Mouse (Mus musculus) lung, embryonic 15.5 days (tissue): ENCODE results near the gene Fgfr2. TPM values are rescaled to one million over a fixed set of nuclear protein-coding genes. Genes with fewer than 3 reads are reported as not detected.
"Not testable (repeated sequence)": the region's sequence is repeated elsewhere in the genome, so short reads cannot be mapped to it uniquely, and the experiment has no call there.

Source experiments
- ATAC-seq: fragments of 200-750 bp; cut with Nextera tagmentation; 2 replicates; pipeline ENCODE4 v1.8.0; 2017; ENCODE audit warnings: moderate number of reproducible peaks, borderline replicate concordance; ENCODE audit not compliant: low FRiP score, low TSS enrichment; ENCODE audit errors: extremely low read depth
- H3K27ac ChIP-seq: fragments of 300-500 bp; sonication (generic); 2 replicates; pipeline ENCODE4 v1.5.1; 2015; ENCODE audit warnings: moderate library complexity, mild to moderate bottlenecking, inconsistent platforms
- H3K27me3 ChIP-seq: fragments of 300-500 bp; sonication (generic); 2 replicates; pipeline ENCODE4 v1.6.1; 2015; ENCODE audit warnings: inconsistent platforms
- H3K36me3 ChIP-seq: fragments of 300-500 bp; sonication (generic); 2 replicates; pipeline ENCODE4 v1.6.1; 2015; ENCODE audit warnings: inconsistent platforms
- H3K4me1 ChIP-seq: fragments of 300-500 bp; sonication (generic); 2 replicates; pipeline ENCODE4 v1.6.1; 2015; ENCODE audit warnings: inconsistent platforms
- H3K4me2 ChIP-seq: fragments of 300-500 bp; sonication (generic); 2 replicates; pipeline ENCODE4 v1.6.1; 2015; ENCODE audit warnings: inconsistent platforms, mild to moderate bottlenecking, moderate library complexity
- H3K4me3 ChIP-seq: fragments of 300-500 bp; sonication (generic); 2 replicates; pipeline ENCODE4 v1.5.1; 2015; ENCODE audit warnings: mild to moderate bottlenecking, inconsistent platforms
- H3K9ac ChIP-seq: fragments of 300-500 bp; sonication (generic); 2 replicates; pipeline ENCODE4 v1.6.1; 2015; ENCODE audit warnings: inconsistent platforms
- H3K9me3 ChIP-seq: fragments of 300-500 bp; sonication (generic); 2 replicates; pipeline ENCODE4 v1.6.1; 2016; ENCODE audit warnings: inconsistent platforms
- WGBS: fragments of 180-500 bp; shearing (Covaris S2); methylation state at CpG from one replicate; pipeline ENCODE4 v1.1.7; 2015; 5-methylcytosine and 5-hydroxymethylcytosine counted together
- polyA plus RNA-seq: library from polyadenylated mRNA; unstranded; fragments of >200 nt; fragmentation: Nextera tagmentation; extraction: Ambion mirVana; gene quantifications from 2 replicates; pipeline ENCODE4 v1.2.1, GENCODE M21; 2015

The Fgfr2 gene
- polyA plus RNA-seq, 1 experiment from 2014 or later, result 160 TPM

DNA sequence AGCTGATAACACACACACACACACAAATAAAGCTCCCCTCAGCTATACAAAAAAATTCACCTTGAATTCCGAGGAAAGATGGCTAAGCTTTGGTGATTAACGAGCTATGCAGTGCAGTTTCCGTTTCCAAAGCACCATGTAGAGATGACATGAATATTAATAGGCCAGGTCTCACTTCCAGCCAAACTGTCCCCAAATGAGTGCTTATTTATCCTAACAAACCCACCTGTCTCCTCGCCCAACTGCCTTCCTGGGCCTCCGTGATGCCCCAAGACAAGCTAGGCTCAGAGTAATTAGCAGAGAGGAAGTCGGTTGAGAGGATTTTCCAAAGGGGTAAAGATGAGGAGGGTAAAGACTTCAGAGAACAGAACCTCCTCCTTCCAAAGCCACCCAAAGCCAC, 2652.1 kb downstream of the Fgfr2 start:
- no peaks in the 10 kb centered on the region for H3K27me3 ChIP-seq
- no peaks in the 10 kb centered on the region for H3K4me1 ChIP-seq
- WGBS, result 48% methylated on average over 6 of the region's 6 CpGs
- H3K36me3 ChIP-seq, result 0 out of 2 replicates have a peak, but pooled peaks cover 2% of the 10 kb centered on the region
- ATAC-seq, result no peak
- no peak overlapping the region for H3K9ac ChIP-seq
- no peak overlapping the region for H3K27ac ChIP-seq
- H3K4me2 ChIP-seq, result no peak overlapping the region
- no peak overlapping the region for H3K4me3 ChIP-seq
- no peaks in the 10 kb centered on the region for H3K9me3 ChIP-seq

DNA sequence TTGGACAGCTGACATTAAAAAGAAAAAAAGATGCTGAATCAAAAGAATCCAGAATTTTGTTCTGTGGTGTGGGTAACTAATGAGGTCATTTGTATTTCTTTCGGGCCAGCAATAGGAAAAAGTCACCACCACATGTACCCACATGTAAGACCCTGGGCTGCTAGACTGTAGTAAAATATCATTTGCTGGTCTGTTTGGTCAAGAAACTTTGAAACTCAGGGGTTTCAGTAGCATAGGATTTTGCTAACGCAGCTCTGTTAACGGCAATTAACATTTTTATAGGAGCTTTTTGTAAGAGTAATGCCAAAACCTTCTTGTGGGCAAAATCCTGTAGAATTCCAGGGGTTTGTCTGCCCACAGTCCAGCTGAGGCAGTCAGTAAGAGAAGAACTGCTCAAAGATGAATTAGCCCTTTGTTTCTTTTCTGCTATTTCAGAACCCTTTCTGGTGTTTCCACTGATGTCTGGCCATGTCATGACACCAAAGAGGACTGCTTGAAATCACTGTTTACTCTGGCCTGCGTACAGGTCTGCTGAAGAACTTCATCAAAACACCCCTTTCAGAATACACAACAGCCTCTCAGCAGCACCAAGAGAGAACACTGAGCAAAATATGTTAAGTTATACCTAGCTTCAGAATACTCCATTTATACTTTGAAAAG, 2667.4 kb downstream of the Fgfr2 start:
- ATAC-seq, result no peak

GRCm38 (mm10) chr7:130454226-130454625, 2668.9 kb downstream of the Fgfr2 start:
- no peak for ATAC-seq
- Histone ChIP-seq H3K36me3 (peaks cover 25% of the 10 kb centered on the region), H3K27ac (no peak overlapping the region), H3K4me2 (no peak overlapping the region), H3K27me3 (no peaks in the 10 kb centered on the region), H3K4me1 (no peaks in the 10 kb centered on the region), H3K9me3 (no peaks in the 10 kb centered on the region), H3K9ac (no peak overlapping the region), H3K4me3 (no peak overlapping the region)
- 59% methylated on average over 3 of the region's 3 CpGs for WGBS

More for the DNA sequence above, 2667.4 kb downstream of the Fgfr2 start:
- peaks cover 27% of the 10 kb centered on the region for H3K36me3 ChIP-seq
- no peaks in the 10 kb centered on the region for H3K27me3 ChIP-seq
- H3K9me3 ChIP-seq, result no peaks in the 10 kb centered on the region
- no peak overlapping the region for H3K4me2 ChIP-seq
- no peaks in the 10 kb centered on the region for H3K4me1 ChIP-seq
- 72% methylated on average over 4 of the region's 4 CpGs for WGBS
- H3K27ac ChIP-seq, result no peak overlapping the region
- H3K9ac ChIP-seq, result no peak overlapping the region
- no peak overlapping the region for H3K4me3 ChIP-seq

DNA sequence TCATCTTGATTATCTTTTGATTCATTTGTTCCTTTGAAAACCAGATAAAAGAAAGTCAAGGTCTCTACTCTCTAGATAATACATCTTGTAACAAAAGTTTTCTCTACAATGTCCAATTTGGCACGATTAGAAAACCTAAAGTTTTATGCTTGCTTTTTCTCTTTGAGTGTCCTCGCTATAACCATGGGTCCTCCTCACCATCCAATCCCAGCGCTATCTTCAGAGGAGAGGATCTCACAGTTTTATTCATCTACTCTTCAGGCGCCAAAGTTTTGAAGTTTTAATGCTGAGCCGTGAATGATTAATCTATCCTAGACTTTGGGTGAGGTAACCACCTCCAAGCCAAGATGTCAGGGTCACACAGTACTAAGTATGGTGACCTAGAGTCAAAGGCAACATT, 2687.4 kb downstream of the Fgfr2 start:
- no peak for ATAC-seq
- 88% methylated on average over 5 of the region's 5 CpGs for WGBS

GRCm38 (mm10) chr7:130432141-130432540, 2691.0 kb downstream of the Fgfr2 start:
- Histone ChIP-seq H3K27me3 (no peaks in the 10 kb centered on the region), H3K27ac (no peak overlapping the region), H3K4me2 (no peak overlapping the region), H3K9ac (no peak overlapping the region), H3K36me3 (no peaks in the 10 kb centered on the region), H3K4me3 (no peak overlapping the region), H3K4me1 (no peaks in the 10 kb centered on the region), H3K9me3 (no peaks in the 10 kb centered on the region)
- no peak for ATAC-seq
- 82% methylated on average over 2 of the region's 2 CpGs for WGBS

More for the DNA sequence above, 2687.4 kb downstream of the Fgfr2 start:
- H3K9ac ChIP-seq, result no peak overlapping the region
- no peak overlapping the region for H3K4me3 ChIP-seq
- H3K36me3 ChIP-seq, result no peaks in the 10 kb centered on the region
- no peak overlapping the region for H3K4me2 ChIP-seq
- no peaks in the 10 kb centered on the region for H3K9me3 ChIP-seq
- no peaks in the 10 kb centered on the region for H3K27me3 ChIP-seq
- no peak overlapping the region for H3K27ac ChIP-seq
- no peaks in the 10 kb centered on the region for H3K4me1 ChIP-seq

DNA sequence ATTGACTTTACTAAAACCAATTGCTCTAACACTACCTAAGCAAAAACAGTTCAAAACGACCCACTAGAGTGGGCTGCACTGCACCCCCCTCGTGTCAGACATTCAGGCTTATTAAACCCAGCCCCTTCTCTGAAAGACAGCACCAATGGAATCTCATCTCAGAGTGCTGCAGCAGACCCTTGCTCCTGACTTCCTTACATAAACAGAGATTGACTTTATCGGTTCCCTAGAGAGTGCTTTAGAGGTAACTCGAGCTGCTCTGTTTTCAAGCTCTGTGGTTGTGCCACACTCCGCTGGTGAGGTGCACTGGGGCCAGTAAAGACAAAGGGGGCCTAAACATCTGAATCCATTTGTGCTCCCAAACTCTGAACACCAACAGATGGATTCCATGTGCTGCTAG, 2696.6 kb downstream of the Fgfr2 start:
- ATAC-seq, result no peak
- H3K9ac ChIP-seq, result no peak overlapping the region
- no peaks in the 10 kb centered on the region for H3K27me3 ChIP-seq
- no peak overlapping the region for H3K4me3 ChIP-seq
- H3K9me3 ChIP-seq, result no peaks in the 10 kb centered on the region
- WGBS, result 4% methylated on average over 5 of the region's 5 CpGs
- H3K36me3 ChIP-seq, result no peaks in the 10 kb centered on the region
- no peak overlapping the region for H3K27ac ChIP-seq
- peaks cover 6% of the 10 kb centered on the region; the same call in 1 of the 2 replicates for H3K4me1 ChIP-seq
- no peak overlapping the region for H3K4me2 ChIP-seq

DNA sequence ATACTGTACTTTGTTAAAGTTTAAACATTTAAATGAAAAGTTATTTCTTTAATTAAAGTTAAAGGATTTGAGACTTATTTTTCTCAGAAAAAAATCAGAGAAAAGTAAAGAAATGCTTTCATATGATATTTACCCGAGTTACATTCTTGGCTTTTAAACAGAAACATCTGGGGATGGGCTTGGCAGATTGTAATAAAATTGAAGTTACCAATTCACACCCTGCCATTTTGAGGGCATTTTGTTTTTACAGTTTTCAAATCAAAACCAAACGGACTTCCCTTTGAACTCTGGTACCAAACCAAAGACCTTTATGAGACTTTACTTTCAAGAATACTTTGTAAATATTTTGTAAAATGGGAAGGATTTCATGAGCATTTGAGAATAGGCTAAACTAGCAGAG, 2697.2 kb downstream of the Fgfr2 start:
- Histone ChIP-seq H3K9me3 (no peaks in the 10 kb centered on the region), H3K27ac (no peak overlapping the region), H3K4me1 (peaks cover 6% of the 10 kb centered on the region; the same call in 1 of the 2 replicates), H3K27me3 (no peaks in the 10 kb centered on the region), H3K36me3 (no peaks in the 10 kb centered on the region; the same call in 1 of the 2 replicates), H3K4me2 (no peak overlapping the region), H3K4me3 (no peak overlapping the region), H3K9ac (no peak overlapping the region)
- no peak for ATAC-seq
- 40% methylated on average over 2 of the region's 2 CpGs for WGBS

GRCm38 (mm10) chr7:130419961-130420360, 2703.2 kb downstream of the Fgfr2 start:
- no peak for ATAC-seq
- Histone ChIP-seq H3K9me3 (no peaks in the 10 kb centered on the region), H3K4me1 (no peaks in the 10 kb centered on the region), H3K27me3 (no peaks in the 10 kb centered on the region), H3K4me2 (no peak overlapping the region), H3K4me3 (no peak overlapping the region), H3K9ac (no peak overlapping the region), H3K27ac (no peak overlapping the region), H3K36me3 (no peaks in the 10 kb centered on the region; the same call in 1 of the 2 replicates)
- WGBS, result 56% methylated on average over 1 of the region's 1 CpGs

DNA sequence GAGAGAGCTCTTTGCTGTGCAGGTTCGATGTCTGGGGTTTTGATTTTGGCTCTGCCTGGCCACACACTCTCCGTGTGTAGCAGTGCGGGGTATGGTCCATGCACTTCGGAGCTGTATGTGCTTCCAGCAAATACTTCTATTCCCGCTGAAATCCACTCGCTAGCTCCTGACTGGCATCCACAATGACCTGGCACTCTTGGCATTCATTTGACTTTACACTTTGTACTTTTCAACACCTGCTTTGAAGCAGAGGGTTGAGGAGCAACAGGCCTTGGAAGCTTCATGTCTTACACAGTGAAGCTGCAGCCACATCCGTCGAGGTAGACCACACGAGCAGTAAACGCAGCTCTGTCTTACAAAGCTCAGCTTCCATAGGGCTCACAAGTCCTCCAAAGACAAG, 2715.5 kb downstream of the Fgfr2 start:
- H3K36me3 ChIP-seq, result no peaks in the 10 kb centered on the region
- H3K27ac ChIP-seq, result no peak overlapping the region
- H3K4me3 ChIP-seq, result no peak overlapping the region
- H3K4me2 ChIP-seq, result no peak overlapping the region
- H3K9ac ChIP-seq, result no peak overlapping the region
- no peaks in the 10 kb centered on the region for H3K9me3 ChIP-seq
- ATAC-seq, result no peak
- H3K4me1 ChIP-seq, result no peaks in the 10 kb centered on the region
- no peaks in the 10 kb centered on the region for H3K27me3 ChIP-seq
- WGBS, result 79% methylated on average over 10 of the region's 10 CpGs

DNA sequence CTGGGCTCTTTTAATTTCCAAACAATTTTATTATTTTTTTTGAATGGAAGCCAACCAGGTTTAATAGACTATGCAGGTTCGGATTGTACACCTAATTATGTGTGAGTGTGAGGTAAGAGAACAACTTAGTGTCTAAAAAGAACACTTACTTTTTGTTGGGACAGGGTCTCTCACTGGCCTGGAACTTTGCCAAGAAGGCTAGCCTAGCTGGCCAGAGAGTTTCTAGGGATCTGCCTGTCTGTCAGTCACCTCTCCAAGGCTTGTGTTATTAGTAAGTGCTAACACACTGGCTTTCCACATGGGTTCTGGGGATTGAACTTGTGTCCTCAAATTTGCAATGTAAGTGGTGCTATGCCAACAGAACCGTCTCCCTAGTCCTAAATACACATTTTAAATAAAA, 2719.8 kb downstream of the Fgfr2 start:
- Histone ChIP-seq H3K36me3 (0 out of 2 replicates have a peak, but pooled peaks cover 2% of the 10 kb centered on the region), H3K4me2 (no peak overlapping the region), H3K4me3 (no peak overlapping the region), H3K27me3 (no peaks in the 10 kb centered on the region), H3K27ac (no peak overlapping the region), H3K9ac (no peak overlapping the region), H3K9me3 (no peaks in the 10 kb centered on the region), H3K4me1 (no peaks in the 10 kb centered on the region)
- no peak for ATAC-seq
- 35% methylated on average over 2 of the region's 2 CpGs for WGBS

- Histone ChIP-seq H3K27ac (no peak overlapping the region), H3K9ac (no peak overlapping the region), H3K9me3 (no peaks in the 10 kb centered on the region), H3K4me3 (no peak overlapping the region), H3K4me2 (no peak overlapping the region), H3K36me3 (peaks cover 7% of the 10 kb centered on the region; the same call in 1 of the 2 replicates), H3K27me3 (no peaks in the 10 kb centered on the region), H3K4me1 (no peaks in the 10 kb centered on the region)
- WGBS, result 84% methylated on average over 2 of the region's 2 CpGs
- ATAC-seq, result no peak
Measured at GRCm38 (mm10) chr7:130394697-130395096, 2728.5 kb downstream of the Fgfr2 start.

GRCm38 (mm10) chr7:130390060-130390459, 2733.1 kb downstream of the Fgfr2 start:
- H3K27ac ChIP-seq, H3K4me3 ChIP-seq, H3K4me2 ChIP-seq, ATAC-seq, H3K9ac ChIP-seq, H3K36me3 ChIP-seq, H3K4me1 ChIP-seq, H3K27me3 ChIP-seq, H3K9me3 ChIP-seq: not testable (repeated sequence)
- WGBS, result 97% methylated on average over 1 of the region's 1 CpGs

DNA sequence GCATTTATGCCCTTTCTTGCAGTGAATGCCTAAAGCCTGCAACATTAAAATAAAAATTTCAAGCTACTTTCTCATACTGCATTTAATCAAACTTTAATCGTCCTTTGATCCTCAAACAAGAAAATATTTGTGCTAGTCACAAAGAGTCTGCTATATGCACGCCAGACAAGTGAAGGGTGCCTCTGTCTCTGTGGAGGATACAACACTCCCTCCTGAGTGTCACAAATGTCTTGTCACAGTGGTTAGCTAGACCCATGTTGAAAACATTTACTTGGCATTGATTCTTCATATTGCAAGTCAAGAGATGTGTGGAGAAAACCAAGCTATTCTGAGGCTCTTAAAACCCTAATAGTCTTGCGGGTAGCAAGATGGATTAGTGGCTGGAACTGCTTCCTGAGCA, 2736.8 kb downstream of the Fgfr2 start:
- H3K4me2 ChIP-seq, result no peak overlapping the region
- H3K36me3 ChIP-seq, result no peaks in the 10 kb centered on the region
- no peaks in the 10 kb centered on the region for H3K27me3 ChIP-seq
- H3K4me1 ChIP-seq, result no peaks in the 10 kb centered on the region
- H3K9me3 ChIP-seq, result no peaks in the 10 kb centered on the region
- H3K27ac ChIP-seq, result no peak overlapping the region
- no peak for ATAC-seq
- no peak overlapping the region for H3K9ac ChIP-seq
- 56% methylated on average over 3 of the region's 3 CpGs for WGBS
- H3K4me3 ChIP-seq, result no peak overlapping the region
